Mouse (Mus musculus): ENCODE data around the gene Fbh1. TPM values are rescaled to one million over a fixed set of nuclear protein-coding genes. Genes with fewer than 3 reads are reported as not detected.

The Fbh1 gene
- total and polyA plus RNA-seq, 2 experiments from 2014 or later = 66.2 to 98.9 TPM

DNA sequence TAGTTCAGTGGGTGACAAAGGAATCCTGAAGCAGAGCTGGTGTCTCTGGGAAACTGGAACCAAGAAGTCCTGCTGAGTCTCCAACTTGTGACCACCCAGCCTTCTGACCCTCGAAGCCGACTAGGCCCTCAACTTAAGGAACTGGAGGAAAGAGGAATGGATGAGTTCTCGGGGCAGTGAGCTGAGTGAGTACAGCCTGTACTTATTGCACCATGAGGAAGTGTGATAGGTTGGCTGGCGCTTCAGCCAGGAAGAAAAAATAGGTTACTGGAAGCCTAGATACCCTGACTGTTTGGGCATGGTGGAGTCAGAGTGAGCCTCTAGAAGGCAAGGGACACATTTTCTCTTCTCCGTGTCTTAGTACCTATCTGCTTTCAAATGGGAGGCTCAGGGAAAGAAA is 68.8 kb downstream of the Fbh1 start:
- Histone ChIP-seq H3K4me2 (ENCODE audit: low read depth) (no peak overlapping the region), H3K4me3 (ENCODE audit: low read depth, low read length) (no peak overlapping the region), H3K36me3 (ENCODE audit: insufficient read depth) (no peaks in the 10 kb centered on the region), H3K4me1 (ENCODE audit: insufficient read depth) (peaks cover 7% of the 10 kb centered on the region; the same call in 1 of the 2 replicates), H3K9ac (no peak overlapping the region), H3K27ac (ENCODE audit: low read depth, low read length) (no peak overlapping the region), H3K27me3 (ENCODE audit: insufficient read depth, low read length) (0 out of 2 replicates have a peak, but pooled peaks cover 4% of the 10 kb centered on the region), H3K9me3 (ENCODE audit: low read length) (no peaks in the 10 kb centered on the region)
- DNase-seq (no peak), ATAC-seq (no peak)
- TF ChIP-seq CTCF (IDR thresholded peaks at IDR 0.05; ENCODE audit: low read depth) = no peak
- 80% methylated on average over 5 of the region's 5 CpGs for WGBS

DNA sequence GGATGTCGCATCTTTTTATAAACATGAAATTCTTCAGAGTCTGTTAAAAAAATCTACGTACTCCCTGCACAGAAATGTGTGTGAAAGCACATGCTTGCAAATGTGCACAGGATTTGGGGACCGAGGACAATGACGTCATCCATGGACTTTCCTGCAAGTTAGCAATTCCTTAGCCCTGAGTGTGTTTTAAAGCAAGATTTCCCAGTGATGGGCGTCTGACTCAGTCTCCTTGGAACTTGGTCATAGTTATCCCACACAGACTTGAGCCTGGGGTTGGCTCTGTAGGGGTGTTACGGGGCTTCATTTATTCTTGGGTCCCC is 70.7 kb downstream of the Fbh1 start:
- Histone ChIP-seq H3K9ac (no peak overlapping the region), H3K4me1 (ENCODE audit: insufficient read depth) (peaks cover 7% of the 10 kb centered on the region; the same call in 1 of the 2 replicates), H3K36me3 (ENCODE audit: insufficient read depth) (no peaks in the 10 kb centered on the region), H3K4me2 (ENCODE audit: low read depth) (peak overlapping the region; percentile 99), H3K4me3 (ENCODE audit: low read depth, low read length) (peak overlapping the region; percentile 49), H3K27ac (ENCODE audit: low read depth, low read length) (no peak overlapping the region), H3K27me3 (ENCODE audit: insufficient read depth, low read length) (0 out of 2 replicates have a peak, but pooled peaks cover 4% of the 10 kb centered on the region), H3K9me3 (ENCODE audit: low read length) (no peaks in the 10 kb centered on the region)
- DNase-seq = peak; percentile 30
- TF ChIP-seq CTCF (IDR thresholded peaks at IDR 0.05; ENCODE audit: low read depth) = no peak
- 30% methylated on average over 6 of the region's 6 CpGs for WGBS
- ATAC-seq = no peak; the same call in 1 of the 2 replicates

DNA sequence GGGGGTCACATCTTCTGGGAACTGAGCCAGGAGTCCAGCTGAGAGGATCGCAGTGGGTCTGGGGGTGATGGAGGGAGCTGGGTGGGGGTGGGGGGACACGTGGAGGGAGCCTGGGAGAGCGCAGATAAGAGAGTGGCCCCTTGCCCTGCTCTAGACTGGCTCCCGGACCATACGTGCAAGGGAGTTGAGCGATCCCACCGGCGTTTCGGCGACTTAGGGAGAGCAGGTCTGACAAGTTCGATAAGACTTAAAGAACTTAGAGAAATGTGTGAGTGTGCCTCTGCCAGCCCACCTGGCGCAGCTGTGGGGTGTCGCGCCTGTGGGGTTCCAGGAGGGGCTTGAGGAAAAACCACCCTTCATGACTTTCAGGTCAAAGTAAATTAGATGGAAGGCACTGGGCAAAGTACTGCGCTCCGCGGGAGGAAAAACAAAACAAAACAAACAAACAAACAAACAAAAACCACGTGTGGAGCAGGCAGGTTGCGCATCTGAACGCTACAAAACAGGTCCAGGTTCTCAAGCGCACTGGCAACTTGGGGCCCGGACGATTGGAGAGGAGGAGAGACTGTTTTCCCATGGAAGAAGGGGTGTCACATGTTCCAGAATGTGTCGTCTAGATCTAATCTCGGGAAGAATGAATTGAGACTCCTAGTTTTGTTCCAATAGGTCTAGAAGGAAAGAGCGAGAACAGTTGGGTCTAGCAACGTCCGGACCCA is 71.2 kb downstream of the Fbh1 start:
- H3K27ac ChIP-seq (ENCODE audit: low read depth, low read length) = no peak overlapping the region
- peak; percentile 4 for DNase-seq
- TF ChIP-seq CTCF (IDR thresholded peaks at IDR 0.05; ENCODE audit: low read depth) = no peak
- H3K9me3 ChIP-seq (ENCODE audit: low read length) = no peaks in the 10 kb centered on the region
- 0 out of 2 replicates have a peak, but pooled peaks cover 4% of the 10 kb centered on the region for H3K27me3 ChIP-seq (ENCODE audit: insufficient read depth, low read length)
- H3K4me2 ChIP-seq (ENCODE audit: low read depth) = peak overlapping the region; percentile 99
- H3K36me3 ChIP-seq (ENCODE audit: insufficient read depth) = no peaks in the 10 kb centered on the region
- peak overlapping the region; percentile 49 for H3K4me3 ChIP-seq (ENCODE audit: low read depth, low read length)
- peak overlapping the region; percentile 51; the same call in 1 of the 2 replicates for H3K9ac ChIP-seq
- peaks cover 7% of the 10 kb centered on the region; the same call in 1 of the 2 replicates for H3K4me1 ChIP-seq (ENCODE audit: insufficient read depth)
- 3% methylated on average over 28 of the region's 28 CpGs for WGBS
- ATAC-seq = peak; percentile 59

DNA sequence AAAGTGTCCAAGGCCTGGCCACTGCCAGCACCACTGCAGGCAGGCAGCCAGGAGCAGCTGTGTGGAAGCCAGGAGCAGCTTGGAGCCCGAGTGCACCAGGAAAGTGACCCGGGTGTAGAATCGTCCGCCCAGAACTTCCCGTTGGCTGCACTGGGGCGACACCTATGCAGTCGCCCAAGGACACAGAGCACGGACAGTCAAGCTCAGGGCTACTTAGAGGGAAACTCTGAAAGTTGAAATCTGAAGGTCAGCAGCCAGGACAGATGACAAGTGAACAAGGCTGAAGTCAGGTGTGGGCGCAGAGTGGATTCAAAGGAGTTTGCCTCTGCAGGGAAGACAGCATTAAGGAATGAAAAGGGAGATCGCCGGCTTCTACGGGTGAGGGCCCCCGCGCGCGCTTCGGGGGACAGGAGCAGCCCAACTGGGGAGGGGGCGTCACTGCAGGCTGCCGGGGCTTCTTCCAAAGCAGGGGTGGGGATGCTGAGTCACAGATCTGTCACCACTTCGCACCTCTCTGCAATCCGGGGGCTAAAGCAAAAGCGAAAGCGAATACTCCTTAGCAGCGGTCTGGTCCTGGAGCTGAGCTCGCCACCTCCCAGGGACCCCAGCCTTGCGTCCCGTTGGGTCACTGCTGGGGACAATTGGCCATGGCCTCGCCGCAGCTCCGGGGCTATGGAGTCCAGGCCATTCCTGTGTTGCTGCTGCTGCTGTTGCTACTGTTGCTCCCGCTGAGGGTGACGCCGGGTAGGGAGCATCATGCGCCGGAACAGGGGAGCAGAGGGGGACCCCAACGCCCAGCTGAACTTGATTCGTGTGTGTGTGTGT is 72.0 kb downstream of the Fbh1 start, which contains the start of gene Il15ra:
Il15ra (plus strand) TSS at position 90 of the 825 bp plus-strand sequence.
- peak; percentile 38 for DNase-seq
- no peaks in the 10 kb centered on the region for H3K36me3 ChIP-seq (ENCODE audit: insufficient read depth)
- WGBS = 1% methylated on average over 37 of the region's 37 CpGs

DNA sequence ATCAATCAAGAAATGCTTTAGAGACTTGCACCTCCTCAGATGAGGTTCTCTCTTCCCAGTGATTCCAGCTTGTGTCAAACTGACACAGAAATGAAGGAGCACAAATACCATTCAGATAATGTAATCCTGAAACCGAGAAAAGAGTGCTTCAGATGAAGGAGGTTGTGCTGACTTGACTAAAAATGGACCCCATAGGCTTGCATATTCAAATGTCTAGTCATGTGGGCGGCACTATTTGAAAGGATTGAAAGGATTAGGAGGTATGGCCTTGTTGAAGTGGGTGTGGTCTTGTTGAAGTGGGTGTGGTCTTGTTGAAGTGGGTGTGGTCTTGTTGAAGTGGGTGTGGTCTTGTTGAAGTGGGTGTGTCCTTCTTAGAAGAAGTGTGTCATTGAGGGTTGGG is 77.5 kb downstream of the Fbh1 start:
- Histone ChIP-seq H3K36me3 (ENCODE audit: insufficient read depth) (no peaks in the 10 kb centered on the region), H3K4me2 (ENCODE audit: low read depth) (no peak overlapping the region), H3K9me3 (ENCODE audit: low read length) (no peaks in the 10 kb centered on the region), H3K4me3 (ENCODE audit: low read depth, low read length) (no peak overlapping the region), H3K9ac (no peak overlapping the region), H3K27ac (ENCODE audit: low read depth, low read length) (no peak overlapping the region), H3K27me3 (ENCODE audit: insufficient read depth, low read length) (0 out of 2 replicates have a peak, but pooled peaks cover 4% of the 10 kb centered on the region), H3K4me1 (ENCODE audit: insufficient read depth) (no peaks in the 10 kb centered on the region)
- no peak for DNase-seq
- WGBS = 86% methylated on average over 2 of the region's 2 CpGs
- no peak for TF ChIP-seq CTCF (IDR thresholded peaks at IDR 0.05; ENCODE audit: low read depth)
- ATAC-seq = no peak

More for the DNA sequence above, 72.0 kb downstream of the Fbh1 start, which contains the start of gene Il15ra:
- H3K4me2 ChIP-seq (ENCODE audit: low read depth) = peak within 1 kb of the TSS; percentile 99
- H3K27me3 ChIP-seq (ENCODE audit: insufficient read depth, low read length) = 0 out of 2 replicates have a peak, but pooled peaks cover 4% of the 10 kb centered on the region
- peak within 1 kb of the TSS; percentile 51 for H3K9ac ChIP-seq
- H3K9me3 ChIP-seq (ENCODE audit: low read length) = no peaks in the 10 kb centered on the region
- peak; percentile 72 for ATAC-seq
- peak within 1 kb of the TSS; percentile 49 for H3K4me3 ChIP-seq (ENCODE audit: low read depth, low read length)
- H3K4me1 ChIP-seq (ENCODE audit: insufficient read depth) = peaks cover 7% of the 10 kb centered on the region; the same call in 1 of the 2 replicates
- no peak within 1 kb of the TSS for H3K27ac ChIP-seq (ENCODE audit: low read depth, low read length)
- 0 out of 2 replicates have a peak, but pooled peaks have one; percentile 2 for TF ChIP-seq CTCF (IDR thresholded peaks at IDR 0.05; ENCODE audit: low read depth)

DNA sequence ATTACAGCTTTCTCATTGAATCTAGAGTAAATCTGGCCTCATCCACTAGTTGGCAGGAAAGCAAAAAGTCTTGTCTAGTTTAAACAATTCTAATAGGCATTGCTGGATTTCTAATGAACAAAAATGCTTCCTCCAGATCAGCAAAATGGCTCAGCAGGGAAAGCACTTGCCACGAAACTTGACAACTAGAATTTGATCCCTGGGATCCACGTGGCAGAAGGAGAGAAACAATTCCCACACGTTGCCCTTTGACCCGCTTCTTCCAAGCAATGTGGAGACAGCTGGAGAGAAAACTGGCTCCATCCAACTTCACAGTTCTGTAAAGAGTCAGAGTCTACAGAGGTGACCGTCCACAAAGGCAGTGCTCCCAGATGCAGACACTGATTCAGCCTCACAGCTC is 78.4 kb downstream of the Fbh1 start:
- H3K4me2 ChIP-seq (ENCODE audit: low read depth) = no peak overlapping the region
- H3K9me3 ChIP-seq (ENCODE audit: low read length) = no peaks in the 10 kb centered on the region
- no peaks in the 10 kb centered on the region for H3K36me3 ChIP-seq (ENCODE audit: insufficient read depth)
- no peaks in the 10 kb centered on the region for H3K27me3 ChIP-seq (ENCODE audit: insufficient read depth, low read length)
- no peak overlapping the region for H3K27ac ChIP-seq (ENCODE audit: low read depth, low read length)
- H3K4me1 ChIP-seq (ENCODE audit: insufficient read depth) = no peaks in the 10 kb centered on the region
- TF ChIP-seq CTCF (IDR thresholded peaks at IDR 0.05; ENCODE audit: low read depth) = no peak
- no peak overlapping the region for H3K9ac ChIP-seq
- no peak overlapping the region for H3K4me3 ChIP-seq (ENCODE audit: low read depth, low read length)
- DNase-seq (no peak), ATAC-seq (no peak)
- WGBS = 65% methylated on average over 5 of the region's 5 CpGs

Data from forebrain, postnatal 0 days (tissue).